Mouse (Mus musculus) thymus, adult 2 months (tissue): ENCODE data around the gene Ppp3ca.

ENCODE experiments used
- CTCF ChIP-seq: fragments of 200-500 bp; IDR thresholded peaks from 2 replicates; pipeline ENCODE4 v1.5.1; 2012; ENCODE audit warnings: mild to moderate bottlenecking, control low read depth, low read length, moderate library complexity, borderline replicate concordance; ENCODE audit not compliant: control insufficient read depth, poor library complexity, insufficient read depth; ENCODE audit errors: extremely low read depth
- POLR2A ChIP-seq: fragments of 200-500 bp; IDR thresholded peaks from 2 replicates; pipeline ENCODE4 v1.6.1; 2012; ENCODE audit warnings: mild to moderate bottlenecking, low read length, control low read depth, moderate library complexity; ENCODE audit not compliant: control insufficient read depth, poor library complexity, insufficient read depth; ENCODE audit errors: extremely low read depth

DNA sequence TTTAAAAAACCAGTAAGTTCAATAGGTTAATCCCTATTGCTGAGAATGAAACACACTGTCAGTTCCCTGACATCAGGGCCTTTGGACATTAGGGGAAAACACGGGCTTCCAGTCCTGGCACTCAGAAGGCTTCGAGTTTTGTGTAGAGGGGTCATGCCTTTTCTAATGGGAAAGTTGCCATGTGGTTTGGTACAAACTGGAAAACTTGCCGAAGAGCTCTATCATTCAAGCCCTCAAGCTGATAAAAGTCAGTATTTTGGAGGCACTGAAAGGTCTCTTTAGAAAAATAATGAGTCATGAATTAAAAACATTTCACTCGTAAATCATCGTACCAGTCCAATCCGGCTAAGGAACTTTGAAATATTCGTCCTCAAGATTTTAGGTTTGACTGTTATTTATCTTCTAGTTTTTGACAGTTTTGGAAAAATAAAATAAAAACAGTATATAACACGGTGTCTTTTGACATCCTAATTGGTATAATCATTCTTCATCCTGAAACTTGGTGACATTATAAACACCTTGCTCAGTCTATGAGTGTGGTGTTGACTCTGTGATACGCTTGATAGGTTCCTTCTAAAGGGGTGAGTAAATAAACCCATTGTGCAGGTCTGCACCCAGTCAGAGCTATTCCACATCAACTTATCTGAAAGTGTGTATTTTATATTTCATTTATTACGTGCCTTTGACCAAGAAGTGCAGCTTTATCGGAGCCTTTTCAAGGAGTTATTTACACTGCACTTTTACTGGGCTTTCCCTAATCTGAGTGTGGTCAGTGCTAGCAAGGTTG is 192.3 kb downstream of the Ppp3ca start:
- TF ChIP-seq CTCF (no peak), POLR2A (no peak)
